Mouse (Mus musculus): ENCODE measurements around the gene Olfr816.
"Not testable (repeated sequence)": the region's sequence is repeated elsewhere in the genome, so short reads cannot be mapped to it uniquely, and the experiment has no call there.

Olfr816 gene

GRCm38 (mm10) chr10:129915497-129915896 is at the start of gene Olfr816:
Gene Olfr816, minus strand, starts transcription at chr10:129915597.
- DNase-seq (ENCODE audit: low spot score in 2 of 2) = no peak

DNA sequence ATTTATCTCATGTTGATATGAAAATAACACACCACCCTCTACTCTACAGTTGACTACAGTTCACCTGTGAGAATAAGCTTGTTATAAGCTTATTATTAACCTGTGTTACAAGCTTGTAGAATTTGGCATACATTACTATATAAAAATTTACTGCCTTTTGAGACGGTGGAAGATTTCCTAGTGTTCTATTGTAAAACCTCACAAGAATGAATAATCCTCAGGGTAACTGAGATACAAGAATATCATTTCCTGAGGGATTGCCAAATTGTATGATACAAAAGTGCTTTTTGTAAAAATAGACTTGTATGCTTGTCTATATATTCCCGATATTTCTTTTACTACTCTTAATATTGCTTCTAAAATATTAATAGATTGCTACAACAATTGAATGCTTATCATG is 33.6 kb upstream of the Olfr816 start, which contains the start of gene Olfr818:
TSS of gene Olfr818 (minus strand) at position 101 of the 400 bp plus-strand sequence.
- DNase-seq (ENCODE audit: low spot score in 2 of 2) = no peak

DNA sequence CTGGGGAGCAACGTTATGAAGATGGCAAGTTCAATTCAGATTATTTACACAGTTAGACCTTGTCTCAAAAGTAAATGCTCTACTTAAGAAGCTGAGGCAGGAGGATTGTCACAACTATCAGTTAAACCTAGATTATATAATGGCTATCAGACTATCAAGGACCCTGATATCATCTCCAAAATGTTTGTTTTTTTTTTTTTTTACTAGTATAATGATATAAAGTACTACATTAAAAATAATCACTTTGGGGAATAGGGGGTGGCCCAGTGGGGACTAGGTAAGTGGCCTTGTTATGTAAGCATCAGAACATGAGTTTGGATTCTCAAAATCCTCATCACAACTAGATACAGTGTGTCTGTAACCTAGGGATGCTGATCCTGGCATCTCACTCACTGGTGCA is 9.6 kb downstream of the Olfr816 start, which contains the start of gene Olfr815:
TSS of gene Olfr815 (minus strand) at position 101 of the 400 bp plus-strand sequence.
- not testable (repeated sequence) for DNase-seq (ENCODE audit: low spot score in 2 of 2)

DNA sequence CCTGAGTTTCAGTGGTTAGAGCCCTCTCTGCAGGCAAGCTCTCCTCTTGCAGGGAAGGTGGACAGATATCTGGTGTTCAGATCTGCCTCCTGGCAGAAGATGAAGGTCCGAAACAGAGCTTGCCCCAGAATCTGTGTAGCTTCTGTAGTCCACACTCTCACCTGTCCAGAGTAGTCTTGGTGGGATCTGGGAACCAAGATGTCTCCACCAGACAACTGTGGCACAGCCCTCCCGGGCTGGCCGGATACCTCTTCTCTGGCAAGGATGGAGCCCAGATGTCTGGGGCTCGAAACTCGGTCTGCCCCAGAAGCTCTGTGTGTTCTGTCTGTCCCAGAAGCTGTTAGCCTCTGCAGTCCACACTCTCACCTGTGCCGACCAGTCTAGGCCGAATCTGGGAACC is 29.5 kb downstream of the Olfr816 start:
- DNase-seq (ENCODE audit: low spot score in 2 of 2) = no peak

GRCm38 (mm10) chr10:129885496-129885895 is 29.9 kb downstream of the Olfr816 start:
- DNase-seq (ENCODE audit: low spot score in 2 of 2) = not testable (repeated sequence)

DNA sequence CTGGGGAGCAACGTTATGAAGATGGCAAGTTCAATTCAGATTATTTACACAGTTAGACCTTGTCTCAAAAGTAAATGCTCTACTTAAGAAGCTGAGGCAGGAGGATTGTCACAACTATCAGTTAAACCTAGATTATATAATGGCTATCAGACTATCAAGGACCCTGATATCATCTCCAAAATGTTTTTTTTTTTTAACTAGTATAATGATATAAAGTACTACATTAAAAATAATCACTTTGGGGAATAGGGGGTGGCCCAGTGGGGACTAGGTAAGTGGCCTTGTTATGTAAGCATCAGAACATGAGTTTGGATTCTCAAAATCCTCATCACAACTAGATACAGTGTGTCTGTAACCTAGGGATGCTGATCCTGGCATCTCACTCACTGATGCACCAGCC is 35.6 kb downstream of the Olfr816 start, which contains the start of gene Olfr814:
TSS of gene Olfr814 (minus strand) at position 101 of the 400 bp plus-strand sequence.
- DNase-seq (ENCODE audit: low spot score in 2 of 2) = not testable (repeated sequence)
